Mouse (Mus musculus) T-helper 1 cell (primary cell): ENCODE results near the gene BC049762.

Experiments used
- in situ Hi-C: fragments of 300-600 bp; cut with MboI, MseI; formaldehyde crosslinking; loops from one replicate; pipeline ENCODE4 v1.15.1; 2025; ENCODE audit warnings: high pct_unique_total_duplicates

BC049762 gene

GRCm38 (mm10) chr11:51220308-51220707, 42.5 kb downstream of the BC049762 start, which contains the start of gene Gm12569:
Gene Gm12569, plus strand, starts transcription at chr11:51220473.
- in situ Hi-C loops: no loop called here

GRCm38 (mm10) chr11:51219396-51219980, 43.4 kb downstream of the BC049762 start:
- in situ Hi-C loops: no loop called here

GRCm38 (mm10) chr11:51214021-51214420, 48.8 kb downstream of the BC049762 start:
- in situ Hi-C loops: no loop called here

GRCm38 (mm10) chr11:51211426-51211825, 51.4 kb downstream of the BC049762 start:
- in situ Hi-C loops: no loop called here

- in situ Hi-C loops: no loop called here
Measured at GRCm38 (mm10) chr11:51207758-51208157, 55.1 kb downstream of the BC049762 start.
